Mouse (Mus musculus) liver, postnatal 0 days (tissue): ENCODE data around the gene Fpgs. TPM values are rescaled to one million over a fixed set of nuclear protein-coding genes. Genes with fewer than 3 reads are reported as not detected.

Source experiments
- ATAC-seq: fragments of 200-750 bp; cut with Nextera tagmentation; 2 replicates; pipeline ENCODE4 v1.8.0; 2017; ENCODE audit warnings: mild to moderate bottlenecking, moderate library complexity
- DNase-seq: peaks from one replicate; pipeline ENCODE4 v3.0.0-alpha.2; 2016
- H3K27ac ChIP-seq: fragments of 300-500 bp; sonication (generic); 2 replicates; pipeline ENCODE4 v1.5.1; 2014; ENCODE audit warnings: antibody characterized with exemption, moderate library complexity, mild to moderate bottlenecking, low read depth
- H3K27me3 ChIP-seq: fragments of 300-500 bp; sonication (generic); 2 replicates; pipeline ENCODE4 v1.6.1; 2014; ENCODE audit warnings: low read length, control low read depth, mixed read lengths; ENCODE audit not compliant: insufficient read depth
- H3K36me3 ChIP-seq: fragments of 300-500 bp; sonication (generic); replicated peaks from 2 replicates; pipeline ENCODE4 v1.6.1; 2014; ENCODE audit warnings: mild to moderate bottlenecking, control low read depth, low read length, moderate library complexity, mixed read lengths; ENCODE audit not compliant: insufficient read depth
- H3K4me1 ChIP-seq: fragments of 300-500 bp; sonication (generic); 2 replicates; pipeline ENCODE4 v1.6.1; 2014; ENCODE audit warnings: antibody characterized with exemption, mild to moderate bottlenecking, control low read depth; ENCODE audit not compliant: insufficient read depth
- H3K4me2 ChIP-seq: fragments of 300-500 bp; sonication (generic); 2 replicates; pipeline ENCODE4 v1.6.1; 2014; ENCODE audit warnings: low read depth, mild to moderate bottlenecking, low read length, moderate library complexity, mixed read lengths
- H3K4me3 ChIP-seq: fragments of 300-500 bp; sonication (generic); 2 replicates; pipeline ENCODE4 v1.5.1; 2014; ENCODE audit warnings: low read depth, low read length
- H3K9ac ChIP-seq: fragments of 300-500 bp; sonication (generic); replicated peaks from 2 replicates; pipeline ENCODE4 v1.6.1; 2014; ENCODE audit warnings: mild to moderate bottlenecking, moderate library complexity
- H3K9me3 ChIP-seq: fragments of 300-500 bp; sonication (generic); 2 replicates; pipeline ENCODE4 v1.6.1; 2016; ENCODE audit warnings: mild to moderate bottlenecking, control low read depth, low read length, mixed read lengths
- CTCF ChIP-seq: sonication (generic); IDR thresholded peaks from 2 replicates; pipeline ENCODE4 v1.5.1; 2016; ENCODE audit warnings: antibody characterized with exemption, low read depth
- EP300 ChIP-seq: IDR thresholded peaks from 2 replicates; pipeline ENCODE4 v1.6.1; 2016; ENCODE audit warnings: antibody characterized with exemption, low read depth, mild to moderate bottlenecking
- WGBS: fragments of 180-500 bp; shearing (Covaris S2); extraction: QIAGEN DNeasy Blood & Tissue Kit; methylation state at CpG from one replicate; pipeline ENCODE4 v1.1.7; 2014; ENCODE audit not compliant: insufficient replicate concordance; 5-methylcytosine and 5-hydroxymethylcytosine counted together
- polyA plus RNA-seq: library from polyadenylated mRNA; unstranded; fragments of >200 nt; fragmentation: Nextera tagmentation; extraction: Ambion mirVana; gene quantifications from 2 replicates; pipeline ENCODE4 v1.2.1, GENCODE M21; 2015

Fpgs gene
- polyA plus RNA-seq, 1 experiment from 2014 or later: 95.9 TPM

DNA sequence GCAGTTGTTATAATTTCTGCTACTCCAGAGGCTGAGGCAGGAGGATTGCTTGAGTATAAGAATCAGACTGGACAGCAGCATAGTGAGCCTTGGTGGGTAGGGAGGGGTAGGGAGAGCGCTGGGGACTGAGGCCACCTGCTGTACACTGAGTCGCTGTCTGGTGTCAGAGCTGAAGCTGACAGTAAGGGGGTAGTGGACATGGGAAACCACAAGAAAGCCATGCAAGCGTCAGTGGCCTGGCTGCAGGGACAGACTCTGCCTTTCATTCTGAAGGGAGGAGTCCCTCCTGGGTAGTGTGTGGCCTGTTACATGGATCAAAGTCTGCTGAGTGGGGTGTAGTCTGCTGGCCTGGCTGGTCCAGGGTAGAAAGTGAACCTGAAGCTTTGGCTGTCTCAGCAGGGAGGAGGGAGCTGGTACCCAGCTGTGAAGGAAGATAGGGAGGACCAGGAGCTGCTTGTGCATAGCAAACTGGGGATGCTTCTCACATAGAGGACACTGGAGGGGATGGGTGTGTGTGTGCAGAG, 32.4 kb upstream of the Fpgs start:
- Histone ChIP-seq H3K4me2 (no peak overlapping the region), H3K4me3 (no peak overlapping the region), H3K36me3 (peaks cover 8% of the 10 kb centered on the region; the same call in 1 of the 2 replicates), H3K27me3 (no peaks in the 10 kb centered on the region), H3K4me1 (0 out of 2 replicates have a peak, but pooled peaks cover 3% of the 10 kb centered on the region), H3K9ac (no peak overlapping the region), H3K9me3 (no peaks in the 10 kb centered on the region), H3K27ac (no peak overlapping the region)
- no peak for TF ChIP-seq EP300
- TF ChIP-seq CTCF: no peak
- 55% methylated on average over 3 of the region's 3 CpGs for WGBS
- no peak for ATAC-seq
- DNase-seq: no peak

DNA sequence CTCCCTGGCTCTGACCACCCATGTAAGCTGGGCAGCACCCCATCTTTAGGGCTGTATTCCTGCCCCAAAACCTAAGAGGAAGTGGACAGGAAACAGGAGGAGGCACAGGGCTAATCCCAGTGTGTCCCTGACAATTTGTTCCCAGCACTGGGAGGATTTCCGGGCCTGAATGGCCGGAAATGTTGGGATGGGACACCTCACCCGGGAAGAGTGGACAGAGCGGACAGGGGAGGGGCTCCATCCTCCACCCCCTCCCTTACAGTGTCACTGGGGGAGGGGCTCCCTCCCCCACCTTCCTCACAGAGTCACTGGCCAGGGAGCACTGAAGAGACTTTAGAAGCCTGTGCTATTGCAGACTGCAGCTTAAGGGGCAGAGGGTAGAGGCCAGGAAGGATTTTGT, 31.0 kb upstream of the Fpgs start:
- Histone ChIP-seq H3K9ac (no peak overlapping the region), H3K36me3 (peaks cover 8% of the 10 kb centered on the region; the same call in 1 of the 2 replicates), H3K4me3 (no peak overlapping the region), H3K4me1 (no peaks in the 10 kb centered on the region; the same call in 1 of the 2 replicates), H3K27me3 (no peaks in the 10 kb centered on the region), H3K4me2 (no peak overlapping the region), H3K9me3 (no peaks in the 10 kb centered on the region), H3K27ac (peak overlapping the region; percentile 51)
- no peak for TF ChIP-seq CTCF
- no peak; the same call in 1 of the 2 replicates for TF ChIP-seq EP300
- DNase-seq (no peak), ATAC-seq (peak; percentile 69)
- 64% methylated on average over 4 of the region's 4 CpGs for WGBS

DNA sequence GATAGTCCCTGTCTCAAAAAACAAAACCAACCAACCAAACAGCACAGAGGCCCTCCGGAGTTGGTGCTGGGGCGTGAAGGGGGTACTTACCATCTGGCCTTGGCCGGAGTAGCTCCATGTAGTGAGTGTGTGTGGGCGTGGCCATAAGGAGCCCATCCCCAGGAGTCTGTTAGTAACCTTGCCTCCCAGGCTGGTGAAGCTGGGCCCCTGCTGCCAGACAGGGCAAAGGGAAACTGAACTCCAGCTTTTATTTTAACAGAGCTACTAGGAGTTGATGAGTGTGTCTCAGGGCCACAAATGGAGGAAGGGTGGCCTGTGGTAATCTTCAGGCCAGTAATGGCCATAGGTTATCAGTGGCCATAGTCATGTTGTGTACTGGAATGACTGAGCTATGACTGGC, 30.5 kb upstream of the Fpgs start:
- DNase-seq: no peak
- TF ChIP-seq CTCF (no peak), EP300 (no peak)
- Histone ChIP-seq H3K36me3 (peaks cover 8% of the 10 kb centered on the region; the same call in 1 of the 2 replicates), H3K27me3 (no peaks in the 10 kb centered on the region), H3K9me3 (no peaks in the 10 kb centered on the region), H3K4me2 (no peak overlapping the region; the same call in 1 of the 2 replicates), H3K4me1 (no peaks in the 10 kb centered on the region; the same call in 1 of the 2 replicates), H3K4me3 (no peak overlapping the region), H3K9ac (no peak overlapping the region), H3K27ac (peak overlapping the region; percentile 51)
- 52% methylated on average over 4 of the region's 4 CpGs for WGBS
- ATAC-seq: peak; percentile 19; the same call in 1 of the 2 replicates

DNA sequence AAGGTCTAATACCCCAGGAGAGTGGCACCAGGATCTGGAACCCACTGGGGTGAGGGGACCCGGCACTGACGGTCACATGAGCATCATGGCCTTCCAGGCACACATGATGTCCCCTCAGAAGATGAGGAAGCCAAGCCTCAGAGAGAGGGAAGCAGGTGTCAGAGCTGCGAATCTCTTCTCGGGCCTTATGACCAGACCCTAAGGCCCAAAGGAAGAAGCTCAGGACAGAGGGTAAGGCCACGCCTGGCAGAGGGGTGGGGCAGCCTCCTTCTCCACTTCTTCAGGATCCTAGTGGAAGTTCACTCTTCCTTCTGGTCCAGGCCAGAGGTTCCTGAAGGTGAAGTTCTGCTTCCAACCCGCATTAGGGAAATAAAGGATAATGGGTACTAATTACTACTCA, 28.8 kb upstream of the Fpgs start:
- Histone ChIP-seq H3K27me3 (no peaks in the 10 kb centered on the region), H3K4me2 (no peak overlapping the region), H3K4me1 (no peaks in the 10 kb centered on the region; the same call in none of the 2 replicates), H3K36me3 (peaks cover 5% of the 10 kb centered on the region; the same call in 1 of the 2 replicates), H3K9ac (no peak overlapping the region), H3K4me3 (no peak overlapping the region), H3K27ac (peak overlapping the region; percentile 12; the same call in 1 of the 2 replicates), H3K9me3 (no peaks in the 10 kb centered on the region)
- 75% methylated on average over 6 of the region's 6 CpGs for WGBS
- ATAC-seq (no peak), DNase-seq (no peak)
- TF ChIP-seq CTCF (no peak), EP300 (no peak)

DNA sequence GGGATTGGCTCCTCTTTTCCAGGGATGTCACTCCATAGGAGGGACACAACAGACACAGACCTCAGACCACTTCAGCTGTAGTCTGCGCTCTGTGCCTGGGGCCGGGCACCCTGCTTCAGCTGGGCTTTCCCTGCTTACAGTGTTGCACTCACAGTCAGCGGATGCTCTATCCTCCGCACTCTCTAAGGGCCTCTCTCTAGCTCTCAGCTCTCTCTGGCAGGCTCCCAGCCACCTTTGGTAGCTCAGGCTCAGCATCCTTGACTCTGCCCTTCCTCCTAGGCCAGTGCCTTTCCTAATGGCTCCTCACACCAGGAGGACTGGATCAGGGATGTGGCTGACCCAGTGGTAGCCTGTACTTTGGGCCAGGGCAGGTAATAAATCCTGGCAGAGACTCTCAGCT, 28.0 kb upstream of the Fpgs start:
- ATAC-seq (no peak), DNase-seq (no peak)
- H3K4me2 ChIP-seq: no peak overlapping the region
- H3K9ac ChIP-seq: no peak overlapping the region
- H3K27me3 ChIP-seq: no peaks in the 10 kb centered on the region
- H3K27ac ChIP-seq: 0 out of 2 replicates have a peak overlapping the region, but pooled peaks have one; percentile 48
- WGBS: 73% methylated on average over 4 of the region's 4 CpGs
- no peak overlapping the region for H3K4me3 ChIP-seq
- H3K4me1 ChIP-seq: peaks cover 5% of the 10 kb centered on the region
- no peak for TF ChIP-seq CTCF
- TF ChIP-seq EP300: no peak
- H3K36me3 ChIP-seq: 0 out of 2 replicates have a peak, but pooled peaks cover 5% of the 10 kb centered on the region
- H3K9me3 ChIP-seq: no peaks in the 10 kb centered on the region

DNA sequence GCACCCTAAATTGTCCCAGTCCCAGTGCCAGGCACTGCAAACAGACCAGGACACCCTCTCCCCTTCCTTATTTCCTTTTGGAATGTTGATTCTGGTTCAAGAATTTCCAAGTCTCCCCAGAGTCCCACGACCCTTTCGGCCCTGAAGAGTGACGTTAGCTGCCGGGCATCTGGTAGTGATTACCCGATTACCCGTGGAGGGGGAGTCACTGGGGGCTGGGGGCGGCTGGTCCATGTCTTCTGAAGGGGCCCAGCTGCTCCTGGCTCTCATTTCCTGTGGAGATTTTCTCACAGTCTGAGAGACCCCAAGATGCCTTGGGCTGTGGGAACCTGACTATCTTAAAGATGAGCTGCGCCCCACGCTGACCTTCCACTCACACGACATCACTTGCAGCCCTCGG, 26.9 kb upstream of the Fpgs start:
- H3K4me2 ChIP-seq: no peak overlapping the region
- peaks cover 5% of the 10 kb centered on the region for H3K4me1 ChIP-seq
- TF ChIP-seq EP300: no peak
- no peak for TF ChIP-seq CTCF
- ATAC-seq: no peak
- no peak for DNase-seq
- H3K27ac ChIP-seq: peak overlapping the region; percentile 48; the same call in 1 of the 2 replicates
- H3K4me3 ChIP-seq: no peak overlapping the region
- no peak overlapping the region for H3K9ac ChIP-seq
- 60% methylated on average over 11 of the region's 11 CpGs for WGBS
- H3K27me3 ChIP-seq: no peaks in the 10 kb centered on the region
- 0 out of 2 replicates have a peak, but pooled peaks cover 5% of the 10 kb centered on the region for H3K36me3 ChIP-seq
- H3K9me3 ChIP-seq: no peaks in the 10 kb centered on the region
